Mouse (Mus musculus): ENCODE data around the gene Erbb2. TPM values are rescaled to one million over a fixed set of nuclear protein-coding genes. Genes with fewer than 3 reads are reported as not detected.

The Erbb2 gene
- polyA plus RNA-seq, 1 experiment from 2014 or later: 26.9 TPM

- no peaks in the 10 kb centered on the region for H3K27me3 ChIP-seq (ENCODE audit: control insufficient read depth, insufficient read depth, low read length)
- H3K36me3 ChIP-seq (ENCODE audit: control insufficient read depth, insufficient read depth, low read length): peaks cover 27% of the 10 kb centered on the region
- H3K4me1 ChIP-seq (replicated peaks; ENCODE audit: control insufficient read depth, insufficient read depth): no peaks in the 10 kb centered on the region
- no peak overlapping the region for H3K9ac ChIP-seq (ENCODE audit: low read length)
- no peaks in the 10 kb centered on the region for H3K9me3 ChIP-seq (ENCODE audit: control insufficient read depth, low read length)
- ATAC-seq (ENCODE audit: low FRiP score, low TSS enrichment) (no peak), DNase-seq (ENCODE audit: low spot score) (no peak)
- H3K4me2 ChIP-seq (replicated peaks; ENCODE audit: low read depth): no peak overlapping the region
- 85% methylated on average over 9 of the region's 9 CpGs for WGBS
- no peak overlapping the region for H3K4me3 ChIP-seq (ENCODE audit: low read depth, low read length)
- no peak overlapping the region for H3K27ac ChIP-seq (replicated peaks)
- TF ChIP-seq EP300 (optimal IDR thresholded peaks at IDR 0.05) (no peak), CTCF (IDR thresholded peaks at IDR 0.05; ENCODE audit: low read depth) (no peak)
Measured at GRCm38 (mm10) chr11:98435723-98436122, 23.5 kb downstream of the Erbb2 start.

- Histone ChIP-seq H3K27ac (replicated peaks) (no peak overlapping the region), H3K4me2 (replicated peaks; ENCODE audit: low read depth) (no peak overlapping the region), H3K4me1 (replicated peaks; ENCODE audit: control insufficient read depth, insufficient read depth) (no peaks in the 10 kb centered on the region), H3K9me3 (ENCODE audit: control insufficient read depth, low read length) (no peaks in the 10 kb centered on the region), H3K36me3 (ENCODE audit: control insufficient read depth, insufficient read depth, low read length) (peaks cover 27% of the 10 kb centered on the region), H3K4me3 (ENCODE audit: low read depth, low read length) (no peak overlapping the region), H3K27me3 (ENCODE audit: control insufficient read depth, insufficient read depth, low read length) (no peaks in the 10 kb centered on the region), H3K9ac (ENCODE audit: low read length) (no peak overlapping the region)
- WGBS: 64% methylated on average over 6 of the region's 6 CpGs
- ATAC-seq (ENCODE audit: low FRiP score, low TSS enrichment) (no peak), DNase-seq (ENCODE audit: low spot score) (no peak)
- TF ChIP-seq CTCF (IDR thresholded peaks at IDR 0.05; ENCODE audit: low read depth) (no peak), EP300 (optimal IDR thresholded peaks at IDR 0.05) (no peak)
Measured at GRCm38 (mm10) chr11:98437441-98437840, 25.2 kb downstream of the Erbb2 start.

- Histone ChIP-seq H3K4me1 (replicated peaks; ENCODE audit: control insufficient read depth, insufficient read depth) (no peaks in the 10 kb centered on the region), H3K27me3 (ENCODE audit: control insufficient read depth, insufficient read depth, low read length) (no peaks in the 10 kb centered on the region), H3K4me2 (replicated peaks; ENCODE audit: low read depth) (peak within 1 kb of the TSS; percentile 82), H3K9ac (ENCODE audit: low read length) (peak within 1 kb of the TSS; percentile 64), H3K4me3 (ENCODE audit: low read depth, low read length) (peak within 1 kb of the TSS; percentile 64), H3K36me3 (ENCODE audit: control insufficient read depth, insufficient read depth, low read length) (peaks cover 20% of the 10 kb centered on the region), H3K27ac (replicated peaks) (peak within 1 kb of the TSS; percentile 65), H3K9me3 (ENCODE audit: control insufficient read depth, low read length) (no peaks in the 10 kb centered on the region)
- DNase-seq (ENCODE audit: low spot score) (peak; percentile 98), ATAC-seq (ENCODE audit: low FRiP score, low TSS enrichment) (peak; percentile 96)
- no peak for TF ChIP-seq EP300 (optimal IDR thresholded peaks at IDR 0.05)
- TF ChIP-seq CTCF (IDR thresholded peaks at IDR 0.05; ENCODE audit: low read depth): peak; percentile 98
- WGBS: 1% methylated on average over 43 of the region's 43 CpGs
Measured at GRCm38 (mm10) chr11:98438331-98439158, 26.3 kb downstream of the Erbb2 start, which contains the start of gene Mien1. Gene Mien1, minus strand, starts transcription at chr11:98438991.

GRCm38 (mm10) chr11:98443688-98444087 is 31.4 kb downstream of the Erbb2 start:
- Histone ChIP-seq H3K9ac (ENCODE audit: low read length) (no peak overlapping the region), H3K36me3 (ENCODE audit: control insufficient read depth, insufficient read depth, low read length) (no peaks in the 10 kb centered on the region), H3K27me3 (ENCODE audit: control insufficient read depth, insufficient read depth, low read length) (no peaks in the 10 kb centered on the region), H3K4me1 (replicated peaks; ENCODE audit: control insufficient read depth, insufficient read depth) (no peaks in the 10 kb centered on the region; the same call in 1 of the 2 replicates), H3K4me3 (ENCODE audit: low read depth, low read length) (no peak overlapping the region), H3K9me3 (ENCODE audit: control insufficient read depth, low read length) (no peaks in the 10 kb centered on the region), H3K27ac (replicated peaks) (no peak overlapping the region), H3K4me2 (replicated peaks; ENCODE audit: low read depth) (no peak overlapping the region)
- no peak for DNase-seq (ENCODE audit: low spot score)
- ATAC-seq (ENCODE audit: low FRiP score, low TSS enrichment): no peak
- 96% methylated on average over 1 of the region's 1 CpGs for WGBS
- no peak for TF ChIP-seq CTCF (IDR thresholded peaks at IDR 0.05; ENCODE audit: low read depth)
- TF ChIP-seq EP300 (optimal IDR thresholded peaks at IDR 0.05): no peak

GRCm38 (mm10) chr11:98445238-98445637 is 33.0 kb downstream of the Erbb2 start:
- ATAC-seq (ENCODE audit: low FRiP score, low TSS enrichment) (no peak), DNase-seq (ENCODE audit: low spot score) (no peak)
- H3K9me3 ChIP-seq (ENCODE audit: control insufficient read depth, low read length): no peaks in the 10 kb centered on the region
- H3K4me1 ChIP-seq (replicated peaks; ENCODE audit: control insufficient read depth, insufficient read depth): no peaks in the 10 kb centered on the region; the same call in 1 of the 2 replicates
- no peaks in the 10 kb centered on the region for H3K36me3 ChIP-seq (ENCODE audit: control insufficient read depth, insufficient read depth, low read length)
- H3K9ac ChIP-seq (ENCODE audit: low read length): no peak overlapping the region
- H3K4me2 ChIP-seq (replicated peaks; ENCODE audit: low read depth): no peak overlapping the region
- 15% methylated on average over 1 of the region's 1 CpGs for WGBS
- TF ChIP-seq CTCF (IDR thresholded peaks at IDR 0.05; ENCODE audit: low read depth) (no peak), EP300 (optimal IDR thresholded peaks at IDR 0.05) (no peak)
- no peaks in the 10 kb centered on the region for H3K27me3 ChIP-seq (ENCODE audit: control insufficient read depth, insufficient read depth, low read length)
- peak overlapping the region; percentile 87 for H3K27ac ChIP-seq (replicated peaks)
- no peak overlapping the region for H3K4me3 ChIP-seq (ENCODE audit: low read depth, low read length)

- H3K4me2 ChIP-seq (replicated peaks; ENCODE audit: low read depth): no peak overlapping the region
- 40% methylated on average over 4 of the region's 4 CpGs for WGBS
- ATAC-seq (ENCODE audit: low FRiP score, low TSS enrichment) (peak; percentile 50), DNase-seq (ENCODE audit: low spot score) (peak; percentile 73)
- H3K27ac ChIP-seq (replicated peaks): peak overlapping the region; percentile 87
- TF ChIP-seq CTCF (IDR thresholded peaks at IDR 0.05; ENCODE audit: low read depth) (no peak), EP300 (optimal IDR thresholded peaks at IDR 0.05) (no peak)
- H3K9me3 ChIP-seq (ENCODE audit: control insufficient read depth, low read length): no peaks in the 10 kb centered on the region
- no peak overlapping the region for H3K4me3 ChIP-seq (ENCODE audit: low read depth, low read length)
- H3K9ac ChIP-seq (ENCODE audit: low read length): no peak overlapping the region
- H3K4me1 ChIP-seq (replicated peaks; ENCODE audit: control insufficient read depth, insufficient read depth): no peaks in the 10 kb centered on the region; the same call in 1 of the 2 replicates
- H3K27me3 ChIP-seq (ENCODE audit: control insufficient read depth, insufficient read depth, low read length): no peaks in the 10 kb centered on the region
- H3K36me3 ChIP-seq (ENCODE audit: control insufficient read depth, insufficient read depth, low read length): no peaks in the 10 kb centered on the region
Measured at GRCm38 (mm10) chr11:98445679-98446078, 33.4 kb downstream of the Erbb2 start.
